Mouse (Mus musculus) MEL (cell line): ENCODE data around the gene Tdrd7.

Source experiments
- CTCF ChIP-seq, 3 experiments: IDR thresholded peaks in 2 of 3; conservative IDR thresholded peaks in 1 of 3; 2 replicates each; pipeline ENCODE4 v1.5.1; 2011 to 2012; ENCODE audit warnings: low read length in 3 of 3, low read depth in 2 of 3, mild to moderate bottlenecking in 2 of 3, improper control_type of control experiment in 1 of 3, inconsistent platforms in 1 of 3, mixed read lengths in 1 of 3, moderate library complexity in 1 of 3; ENCODE audit not compliant: control insufficient read depth in 1 of 3, insufficient read depth in 1 of 3, poor library complexity in 1 of 3, severe bottlenecking in 1 of 3
- POLR2A ChIP-seq, 2 experiments: IDR thresholded peaks; 2 replicates each; pipeline ENCODE4 v1.6.1; 2011 to 2012; ENCODE audit warnings: low read length in 2 of 2, mild to moderate bottlenecking in 2 of 2, control low read depth in 1 of 2, improper control_type of control experiment in 1 of 2, low read depth in 1 of 2, moderate library complexity in 1 of 2; ENCODE audit not compliant: control insufficient read depth in 1 of 2, insufficient read depth in 1 of 2, poor library complexity in 1 of 2
- RAD21 ChIP-seq: IDR thresholded peaks from 2 replicates; pipeline ENCODE4 v1.6.1; 2011; ENCODE audit warnings: mild to moderate bottlenecking, low read depth, low read length, improper control_type of control experiment
- SIN3A ChIP-seq: IDR thresholded peaks from 2 replicates; pipeline ENCODE4 v1.6.1; 2012; ENCODE audit warnings: low read length, improper control_type of control experiment, inconsistent platforms
- ZC3H11A ChIP-seq: IDR thresholded peaks from 2 replicates; pipeline ENCODE4 v1.6.1; 2012; ENCODE audit warnings: low read depth, mild to moderate bottlenecking, inconsistent platforms, low read length, improper control_type of control experiment

GRCm38 (mm10) chr4:45964771-45965439, at the start of gene Tdrd7:
- no peak for TF ChIP-seq SIN3A
- TF ChIP-seq CTCF (IDR thresholded peaks at IDR 0.05 in 2 of 3, conservative IDR thresholded peaks at IDR 0.05 in 1 of 3; ENCODE audit: control insufficient read depth in 1 of 3, insufficient read depth in 1 of 3, low read depth in 2 of 3, low read length in 3 of 3, poor library complexity in 1 of 3, severe bottlenecking in 1 of 3) = no peak
- no peak for TF ChIP-seq POLR2A (IDR thresholded peaks at IDR 0.05; ENCODE audit: control insufficient read depth in 1 of 2, insufficient read depth in 1 of 2, low read depth in 1 of 2, low read length in 2 of 2, poor library complexity in 1 of 2)
- no peak for TF ChIP-seq RAD21
- TF ChIP-seq ZC3H11A = no peak
